Mouse (Mus musculus) spleen, postnatal 36 days (tissue): ENCODE data around the gene Map2k2.
"Not testable (repeated sequence)": the region's sequence is repeated elsewhere in the genome, so short reads cannot be mapped to it uniquely, and the experiment has no call there.

ENCODE experiments used
- DNase-seq, 2 experiments: peaks; one replicate each; pipeline ENCODE4 v3.0.0; 2022; ENCODE audit warnings: low spot score in 2 of 2, mixed read lengths in 1 of 2

Map2k2 gene

DNA sequence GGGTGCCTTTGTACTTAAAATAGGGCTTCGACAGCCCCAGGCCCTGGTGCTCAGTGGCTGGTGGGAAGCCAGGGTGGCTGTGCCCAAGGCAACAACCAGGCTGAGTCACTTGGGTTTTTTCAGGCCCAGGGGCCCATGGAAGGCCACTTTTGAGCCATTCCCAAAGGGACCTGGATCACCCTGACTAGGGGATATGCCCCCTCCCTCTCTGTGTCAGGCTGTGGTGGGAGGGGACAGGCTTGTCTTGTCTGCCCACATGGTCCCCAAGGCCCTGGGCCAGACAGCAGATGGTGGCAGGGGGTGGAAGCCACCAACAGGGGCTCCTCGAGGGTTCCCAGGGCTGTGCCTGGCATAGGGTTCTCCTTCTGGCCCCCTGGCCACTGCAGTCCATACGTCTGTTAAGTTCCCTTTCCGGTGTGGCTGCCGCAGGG lies 36.9 kb downstream of the Map2k2 start:
- no peak for DNase-seq

GRCm38 (mm10) chr10:81143157-81143633 lies 37.5 kb downstream of the Map2k2 start:
- DNase-seq = no peak

GRCm38 (mm10) chr10:81143845-81144437 lies 38.2 kb downstream of the Map2k2 start:
- DNase-seq = no peak

DNA sequence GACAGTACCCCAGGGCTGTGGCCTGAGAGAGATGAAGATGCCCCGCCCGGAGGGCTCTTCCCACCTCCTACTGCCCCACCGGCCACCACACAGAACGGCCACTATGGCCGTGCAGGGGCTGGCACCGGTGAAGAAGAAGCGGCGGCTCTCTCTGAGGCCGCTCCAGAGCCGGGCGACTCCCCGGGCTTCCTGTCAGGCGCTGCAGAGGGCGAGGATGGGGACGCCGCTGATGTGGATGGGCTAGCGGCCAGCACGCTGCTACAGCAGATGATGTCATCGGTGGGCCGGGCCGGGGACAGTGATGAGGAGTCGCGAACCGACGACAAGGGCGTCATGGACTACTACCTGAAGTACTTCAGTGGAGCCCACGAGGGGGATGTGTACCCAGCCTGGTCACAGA lies 39.0 kb downstream of the Map2k2 start:
- no peak for DNase-seq

- no peak for DNase-seq
Observed at GRCm38 (mm10) chr10:81145307-81145706, 39.6 kb downstream of the Map2k2 start.

GRCm38 (mm10) chr10:81145778-81146177 lies 40.1 kb downstream of the Map2k2 start:
- DNase-seq = no peak

DNA sequence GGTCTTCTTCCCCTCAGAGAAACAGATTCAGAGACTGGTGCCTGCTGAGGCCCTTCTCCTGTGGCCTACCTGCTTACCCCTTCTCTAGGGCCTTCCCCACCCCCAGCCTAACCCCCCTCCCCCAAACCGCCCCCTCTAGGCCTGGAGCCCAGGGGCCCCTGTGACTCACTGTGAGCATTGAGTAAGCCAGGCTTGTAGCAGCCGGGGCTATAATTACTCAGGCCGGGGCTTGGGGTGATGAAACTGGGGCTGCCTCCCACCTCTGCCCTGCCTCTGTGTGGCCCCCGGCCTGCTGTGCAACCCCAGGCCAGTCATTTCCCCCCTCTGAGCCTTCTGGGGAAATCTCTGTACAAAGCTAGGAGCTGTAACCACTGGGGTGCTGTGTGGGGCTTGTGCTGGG lies 40.6 kb downstream of the Map2k2 start:
- DNase-seq = no peak

GRCm38 (mm10) chr10:81151261-81151660 lies 45.5 kb downstream of the Map2k2 start:
- no peak for DNase-seq

- DNase-seq = no peak
Observed at GRCm38 (mm10) chr10:81152609-81153008, 46.9 kb downstream of the Map2k2 start.

DNA sequence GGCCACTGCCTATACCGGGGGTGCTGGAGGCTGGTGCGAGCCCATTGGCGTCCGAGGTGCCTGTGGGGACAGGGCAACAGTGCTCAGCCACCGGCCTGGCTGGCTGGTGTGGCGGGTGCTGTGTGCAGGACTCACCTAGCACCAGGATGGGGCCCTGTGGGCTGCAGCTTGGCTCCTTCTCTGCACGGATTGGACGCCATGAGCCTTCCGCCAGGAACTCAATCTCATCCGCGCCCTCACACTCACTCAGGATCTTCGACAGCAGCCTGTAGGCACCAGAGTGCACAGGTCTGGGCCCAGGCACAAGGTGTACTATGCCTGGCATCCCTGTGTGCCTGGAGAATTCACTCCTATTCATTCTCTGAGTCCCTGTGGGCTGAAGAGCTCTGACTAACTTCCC lies 48.6 kb downstream of the Map2k2 start:
- no peak for DNase-seq

- DNase-seq = no peak
Observed at GRCm38 (mm10) chr10:81154736-81155135, 49.0 kb downstream of the Map2k2 start.

GRCm38 (mm10) chr10:81161602-81162317 lies 56.0 kb downstream of the Map2k2 start:
- DNase-seq = peak; percentile 92 to 93

GRCm38 (mm10) chr10:81162318-81162652 lies 56.6 kb downstream of the Map2k2 start:
- DNase-seq = no peak

GRCm38 (mm10) chr10:81165118-81165517 lies 59.4 kb downstream of the Map2k2 start:
- DNase-seq = no peak

GRCm38 (mm10) chr10:81167200-81168086 lies 61.7 kb downstream of the Map2k2 start, which contains the start of gene Pias4:
Gene Pias4, minus strand, starts transcription at chr10:81167923.
- DNase-seq = peak; percentile 100

GRCm38 (mm10) chr10:81168087-81168431 lies 62.3 kb downstream of the Map2k2 start:
- DNase-seq = no peak

GRCm38 (mm10) chr10:81168521-81169244 lies 63.0 kb downstream of the Map2k2 start:
- DNase-seq = peak; percentile 94 to 96

- DNase-seq = peak; percentile 56 to 71
Observed at GRCm38 (mm10) chr10:81169411-81169900, 63.7 kb downstream of the Map2k2 start.

DNA sequence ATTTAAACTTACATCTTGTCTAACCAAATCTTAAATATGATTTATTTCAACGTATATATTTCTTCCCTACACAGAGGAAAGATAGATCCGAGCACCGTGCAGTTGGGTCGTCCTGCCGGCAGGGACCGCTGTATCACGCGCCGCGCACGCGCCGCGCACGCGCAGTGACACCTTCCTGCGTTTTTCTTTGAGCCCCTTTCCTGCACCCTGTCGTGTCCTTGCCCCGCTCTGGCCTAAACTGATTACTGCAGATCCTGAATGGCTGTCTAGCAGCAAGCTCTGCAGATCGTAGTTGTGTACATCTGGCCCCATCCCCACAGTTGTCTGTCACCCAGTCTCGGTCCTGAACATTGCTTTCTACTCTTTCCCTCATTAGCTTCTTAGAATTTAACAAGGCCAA lies 67.4 kb downstream of the Map2k2 start:
- peak; percentile 76 to 84 for DNase-seq

DNA sequence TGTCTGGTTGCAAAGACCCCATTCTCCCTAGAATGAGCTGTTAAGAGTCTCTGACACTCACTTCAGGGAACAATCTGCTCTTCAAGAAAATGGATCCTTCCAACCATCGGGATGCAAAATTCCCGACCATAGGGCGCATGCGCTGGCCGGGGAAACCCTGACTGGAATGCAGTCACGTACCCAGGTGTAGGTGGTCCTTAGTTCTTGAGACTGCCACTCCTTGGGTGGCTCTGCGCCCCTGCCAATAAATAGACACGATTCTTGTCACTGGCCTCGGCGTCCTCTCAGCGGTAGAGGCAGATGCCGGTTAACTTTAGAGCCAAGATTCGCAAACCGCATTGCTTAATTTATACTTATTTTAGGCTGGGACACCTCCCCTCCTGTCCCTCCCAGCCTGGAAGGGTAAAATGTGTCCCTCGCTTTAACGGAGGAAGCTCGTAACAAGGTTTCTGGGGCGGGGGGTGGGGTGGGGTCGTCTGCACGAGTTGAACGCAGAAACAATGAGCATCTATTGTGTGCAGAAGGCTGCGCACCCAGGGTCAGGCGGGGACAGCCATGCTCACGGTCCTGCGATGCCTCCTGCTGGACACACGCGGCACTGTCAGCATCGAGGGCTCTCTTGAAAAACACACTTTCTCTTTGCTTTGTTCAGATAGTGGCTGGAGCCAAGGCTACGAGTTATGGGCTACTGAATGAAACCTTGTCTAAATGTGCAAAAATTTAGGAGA lies 69.1 kb downstream of the Map2k2 start:
- peak; percentile 85 to 89 for DNase-seq

- not testable (repeated sequence) for DNase-seq
Observed at GRCm38 (mm10) chr10:81175345-81175701, 69.6 kb downstream of the Map2k2 start.
